Mouse (Mus musculus): ENCODE data around the gene Gm17067. TPM values are rescaled to one million over a fixed set of nuclear protein-coding genes. Genes with fewer than 3 reads are reported as not detected.
"Not testable (repeated sequence)": the region's sequence is repeated elsewhere in the genome, so short reads cannot be mapped to it uniquely, and the experiment has no call there.

Gm17067 gene
- not detected for polyA plus RNA-seq (2017; shearing (Covaris generic))

- ATAC-seq = not testable (repeated sequence)
These were observed at the start of gene Gm17067 for GRCm38 (mm10) chr7:42726917-42727316. Gm17067 (minus strand) TSS chr7:42727017.

GRCm38 (mm10) chr7:42749836-42750235 lies 23.0 kb upstream of the Gm17067 start:
- no peak for ATAC-seq

DNA sequence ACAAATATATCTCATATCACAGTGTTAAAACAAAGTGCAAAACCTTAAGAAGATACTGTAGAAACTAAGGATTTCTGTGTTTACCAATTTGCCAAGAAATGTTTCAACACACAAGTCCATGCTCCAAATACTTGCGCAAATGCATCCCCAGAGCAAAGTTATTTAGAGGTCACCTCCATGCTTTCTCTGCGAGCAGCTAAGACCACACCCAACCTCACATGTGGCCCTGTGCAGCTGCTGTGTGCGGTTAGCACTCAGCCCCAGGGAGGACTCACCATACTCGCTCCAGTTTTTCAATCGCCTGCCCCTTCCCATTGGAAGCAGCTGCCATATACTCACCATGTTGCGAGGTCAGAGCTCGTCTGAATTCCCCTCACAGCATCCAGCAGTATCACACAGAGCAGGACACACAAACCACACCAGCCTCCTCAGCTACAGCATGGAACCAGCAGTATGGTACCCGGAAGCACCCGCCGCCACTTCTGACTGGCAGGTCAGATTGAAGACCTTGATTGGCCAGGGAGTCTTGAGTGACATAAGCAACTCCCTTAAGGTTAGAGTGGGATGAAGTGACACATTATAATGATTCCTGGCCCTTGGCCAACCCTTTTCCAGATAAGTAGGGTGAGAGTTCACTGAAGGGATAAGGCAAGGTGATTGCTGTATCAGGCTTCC lies 11.9 kb upstream of the Gm17067 start:
- ATAC-seq = no peak

DNA sequence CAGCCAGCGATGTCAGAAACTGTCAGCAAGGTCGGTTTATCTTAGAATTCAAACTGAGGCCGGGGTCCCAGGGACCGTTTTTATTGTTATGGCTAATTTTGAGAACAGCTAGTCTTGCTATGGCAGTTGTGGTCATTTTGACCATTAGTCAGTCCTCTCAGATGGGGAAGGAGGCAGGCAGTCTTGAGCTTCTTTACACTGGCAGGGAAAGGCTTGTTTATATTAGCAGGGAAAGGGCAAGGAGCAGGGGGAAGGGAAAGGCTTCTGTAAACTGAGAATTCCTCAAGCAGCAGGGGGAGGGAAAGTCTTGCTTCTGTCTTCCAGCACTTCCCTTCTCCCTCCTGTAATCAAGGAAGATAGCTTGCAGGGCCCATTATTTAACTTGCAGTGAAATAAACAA lies 33.6 kb downstream of the Gm17067 start:
- not testable (repeated sequence) for ATAC-seq

- ATAC-seq = peak; percentile 98
These were observed 34.3 kb downstream of the Gm17067 start, which contains the start of gene Zfp975 for GRCm38 (mm10) chr7:42692362-42693158. Zfp975 (minus strand) TSS chr7:42692742.

DNA sequence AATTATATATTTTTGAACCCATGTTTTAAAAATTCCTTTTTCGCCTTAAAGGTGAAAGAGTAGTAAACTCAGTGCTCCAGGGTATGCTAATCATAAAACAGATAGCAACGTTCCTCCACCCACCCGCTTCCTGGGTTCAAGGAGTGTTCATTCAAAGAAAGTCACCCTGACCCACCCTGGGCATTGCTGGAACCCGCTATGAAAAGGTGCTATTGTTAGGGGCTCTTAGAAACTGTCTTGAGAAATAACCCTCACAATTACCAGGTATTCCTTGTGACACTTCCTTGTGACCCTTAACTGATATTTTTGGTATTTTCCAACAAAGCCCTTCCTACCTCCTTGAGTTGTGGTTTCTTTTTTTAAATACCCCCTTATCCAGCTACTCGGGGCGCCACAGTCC lies 46.7 kb downstream of the Gm17067 start:
- not testable (repeated sequence) for ATAC-seq

GRCm38 (mm10) chr7:42679646-42680045 lies 47.2 kb downstream of the Gm17067 start:
- ATAC-seq = not testable (repeated sequence)

GRCm38 (mm10) chr7:42660140-42660539 lies 66.7 kb downstream of the Gm17067 start:
- not testable (repeated sequence) for ATAC-seq

Other genes with a start within 250 kb of the Gm17067 start
- gene Zfp141, start 221.3 kb downstream of the Gm17067 start, polyA plus RNA-seq (2017; shearing (Covaris generic)) = 10 to 100 TPM; 26.2 to 35.3 (median 28.8) TPM
- not detected for gene Gm21028, start 148.4 kb downstream of the Gm17067 start, polyA plus RNA-seq (2017; shearing (Covaris generic))
- gene Zfp977, start 134.5 kb downstream of the Gm17067 start, polyA plus RNA-seq (2017; shearing (Covaris generic)) = not detected
- gene Zfp976, start 84.4 kb downstream of the Gm17067 start, polyA plus RNA-seq (2017; shearing (Covaris generic)) = 1 to 10 TPM in 2 of 3 experiments, under 1 TPM in 1; 0.75 to 1.5 (median 1.4) TPM
- gene Zfp975, start 34.3 kb downstream of the Gm17067 start, polyA plus RNA-seq (2017; shearing (Covaris generic)) = 1 to 10 TPM; 1.8 to 4.9 (median 3.2) TPM
- gene Vmn2r62, start 66.5 kb upstream of the Gm17067 start, polyA plus RNA-seq (2017; shearing (Covaris generic)) = not detected
- not detected for gene Gm2381, start 140.2 kb upstream of the Gm17067 start, polyA plus RNA-seq (2017; shearing (Covaris generic))
- under 1 TPM in 1 of 3 experiments, not detected in 2; 0.05 TPM for gene Vmn2r63, start 206.8 kb upstream of the Gm17067 start, polyA plus RNA-seq (2017; shearing (Covaris generic))

Measured in inflammation-experienced regulatory T-cells, adult 6 months (primary cell).